Mouse (Mus musculus): Measurements from ENCODE around the gene Hal.

GRCm38 (mm10) chr10:93518186-93518585, 29.6 kb downstream of the Hal start:
- no peak for TF ChIP-seq POLR2A (IDR thresholded peaks at IDR 0.05; ENCODE audit: borderline replicate concordance, low read depth, low read length)
- no peak for TF ChIP-seq CTCF (IDR thresholded peaks at IDR 0.05; ENCODE audit: low read depth, low read length)
